In genomic region chr17:78024356-78024723, GRCm38 (mm10) we compare ENCODE assay signal across 17 mouse cellular contexts.
DNase-seq lines count a peak whose midpoint lies in the region; ATAC-seq lines count a peak whose summit lies in the region.
"Had no signal": no experiment of that assay in that cellular context is flagged by ENCODE, and none has a peak within 500 bp of the region (broad histone marks: within the 10 kb centered on the region; RNA-seq: fewer than 3 reads in every experiment).

No protein-coding gene starts in this region.

- 0 out of 2 replicates have a peak overlapping the region, but pooled peaks have one; percentile 12 for H3K27ac ChIP-seq in hindbrain, embryonic 10.5 days
- no peak overlapping the region for H3K27ac ChIP-seq in hindbrain, embryonic 16.5 days (ENCODE audit: low read depth, low read length)
- peak overlapping the region; percentile 72; the same call in 1 of the 2 replicates for H3K27ac ChIP-seq in neural tube, embryonic 11.5 days (ENCODE audit: low read depth, low read length)
- H3K27ac ChIP-seq in hindbrain, embryonic 13.5 days, result peak overlapping the region; percentile 69
- H3K27ac ChIP-seq in neural tube, embryonic 14.5 days (ENCODE audit: low read depth, low read length), result peak overlapping the region; percentile 24
- H3K27ac ChIP-seq: embryonic facial prominence, embryonic 12.5 days; forebrain, embryonic 15.5 days; heart, adult 2 months; intestine, embryonic 15.5 days had no signal

- no peak overlapping the region for H3K4me2 ChIP-seq in hindbrain, embryonic 16.5 days (ENCODE audit: low read length)
- no peak overlapping the region for H3K4me2 ChIP-seq in neural tube, embryonic 11.5 days (ENCODE audit: low read depth)
- H3K4me2 ChIP-seq in hindbrain, embryonic 13.5 days, result no peak overlapping the region
- H3K4me2 ChIP-seq in neural tube, embryonic 14.5 days (ENCODE audit: low read depth, low read length), result no peak overlapping the region
- H3K4me2 ChIP-seq: embryonic facial prominence, embryonic 12.5 days; forebrain, embryonic 15.5 days; heart, embryonic 11.5 days; intestine, embryonic 15.5 days had no signal

- H3K36me3 ChIP-seq in hindbrain, embryonic 10.5 days, result no peaks in the 10 kb centered on the region
- no peaks in the 10 kb centered on the region for H3K36me3 ChIP-seq in hindbrain, embryonic 16.5 days (ENCODE audit: control insufficient read depth, insufficient read depth, low read length)
- no peaks in the 10 kb centered on the region for H3K36me3 ChIP-seq in neural tube, embryonic 11.5 days (ENCODE audit: control insufficient read depth, insufficient read depth, low read length)
- no peaks in the 10 kb centered on the region for H3K36me3 ChIP-seq in hindbrain, embryonic 13.5 days
- no peaks in the 10 kb centered on the region for H3K36me3 ChIP-seq in neural tube, embryonic 14.5 days (ENCODE audit: control insufficient read depth, insufficient read depth, low read length)
- H3K36me3 ChIP-seq: embryonic facial prominence, embryonic 12.5 days; forebrain, embryonic 15.5 days; intestine, embryonic 15.5 days had no signal

- H3K9ac ChIP-seq in hindbrain, embryonic 16.5 days (ENCODE audit: low read depth, low read length), result no peak overlapping the region
- no peak overlapping the region for H3K9ac ChIP-seq in neural tube, embryonic 11.5 days (ENCODE audit: low read length)
- peak overlapping the region; percentile 40; the same call in 1 of the 2 replicates for H3K9ac ChIP-seq in hindbrain, embryonic 13.5 days
- no peak overlapping the region for H3K9ac ChIP-seq in neural tube, embryonic 14.5 days (replicated peaks; ENCODE audit: low read depth, low read length)
- H3K9ac ChIP-seq: embryonic facial prominence, embryonic 12.5 days; forebrain, embryonic 15.5 days; intestine, embryonic 15.5 days had no signal

- H3K4me1 ChIP-seq in hindbrain, embryonic 10.5 days (replicated peaks), result peaks cover 5% of the 10 kb centered on the region; the same call in 1 of the 2 replicates
- peaks cover 2% of the 10 kb centered on the region; the same call in 1 of the 2 replicates for H3K4me1 ChIP-seq in hindbrain, embryonic 16.5 days (ENCODE audit: control insufficient read depth, insufficient read depth, low read depth, low read length)
- peaks cover 11% of the 10 kb centered on the region; the same call in 1 of the 2 replicates for H3K4me1 ChIP-seq in neural tube, embryonic 11.5 days (ENCODE audit: control insufficient read depth, insufficient read depth, low read length)
- H3K4me1 ChIP-seq in hindbrain, embryonic 13.5 days (replicated peaks), result peaks cover 22% of the 10 kb centered on the region
- peaks cover 9% of the 10 kb centered on the region; the same call in 1 of the 2 replicates for H3K4me1 ChIP-seq in neural tube, embryonic 14.5 days (ENCODE audit: control insufficient read depth, insufficient read depth, low read length)
- H3K4me1 ChIP-seq: forebrain, embryonic 15.5 days; intestine, embryonic 15.5 days had no signal

- WGBS in hindbrain, embryonic 10.5 days, result 83% methylated on average over 3 of the region's 3 CpGs
- 58% methylated on average over 3 of the region's 3 CpGs for WGBS in hindbrain, embryonic 16.5 days
- WGBS in neural tube, embryonic 11.5 days, result 57% methylated on average over 3 of the region's 3 CpGs
- 57% methylated on average over 3 of the region's 3 CpGs for WGBS in hindbrain, embryonic 13.5 days
- WGBS in neural tube, embryonic 14.5 days, result 40% methylated on average over 3 of the region's 3 CpGs

- H3K4me3 ChIP-seq in hindbrain, embryonic 10.5 days, result no peak overlapping the region
- H3K4me3 ChIP-seq in hindbrain, embryonic 16.5 days (ENCODE audit: low read length), result no peak overlapping the region
- H3K4me3 ChIP-seq in neural tube, embryonic 11.5 days (ENCODE audit: low read depth, low read length), result no peak overlapping the region
- H3K4me3 ChIP-seq in hindbrain, embryonic 13.5 days, result no peak overlapping the region
- no peak overlapping the region for H3K4me3 ChIP-seq in neural tube, embryonic 14.5 days (ENCODE audit: low read depth, low read length)
- H3K4me3 ChIP-seq: embryonic facial prominence, embryonic 12.5 days; forebrain, embryonic 15.5 days; heart, adult 2 months; intestine, embryonic 15.5 days had no signal

- no peak for DNase-seq in hindbrain, embryonic 10.5 days (ENCODE audit: low spot score)
- no peak for DNase-seq in neural tube, embryonic 11.5 days (ENCODE audit: low spot score)
- DNase-seq in neural tube, embryonic 10.5 days (ENCODE audit: extremely low spot score, low spot score), result no peak
- no peak for DNase-seq in layer of hippocampus, adult 18-20 months (ENCODE audit: low spot score in 2 of 2)
- DNase-seq in adrenal gland, postnatal 10 days, result no peak
- DNase-seq: adrenal gland, postnatal 14 days; cerebellum, adult 11-12 months; cerebellum, adult 9-10 months; cerebellum, postnatal 25 days; heart, adult 2 months had no signal

- ATAC-seq in hindbrain, embryonic 16.5 days, result no peak
- 0 out of 2 replicates have a peak, but pooled peaks have one; percentile 45 for ATAC-seq in neural tube, embryonic 11.5 days (ENCODE audit: insufficient read depth, low FRiP score, low TSS enrichment)
- peak; percentile 33; the same call in 1 of the 2 replicates for ATAC-seq in hindbrain, embryonic 13.5 days (ENCODE audit: low FRiP score)
- peak; percentile 71 for ATAC-seq in neural tube, embryonic 14.5 days (ENCODE audit: low read depth)
- ATAC-seq: forebrain, embryonic 15.5 days; intestine, embryonic 15.5 days had no signal

- 0 out of 2 replicates have a peak, but pooled peaks cover 1% of the 10 kb centered on the region for H3K9me3 ChIP-seq in hindbrain, embryonic 10.5 days
- H3K9me3 ChIP-seq in hindbrain, embryonic 16.5 days (ENCODE audit: control insufficient read depth, low read length), result no peaks in the 10 kb centered on the region
- H3K9me3 ChIP-seq in neural tube, embryonic 11.5 days (ENCODE audit: control insufficient read depth, low read length), result no peaks in the 10 kb centered on the region
- H3K9me3 ChIP-seq in hindbrain, embryonic 13.5 days, result no peaks in the 10 kb centered on the region
- no peaks in the 10 kb centered on the region for H3K9me3 ChIP-seq in neural tube, embryonic 14.5 days (ENCODE audit: control insufficient read depth, low read length)
- H3K9me3 ChIP-seq: embryonic facial prominence, embryonic 12.5 days; forebrain, embryonic 15.5 days; intestine, embryonic 15.5 days had no signal

- H3K27me3 ChIP-seq in hindbrain, embryonic 10.5 days (ENCODE audit: insufficient read depth, poor library complexity, severe bottlenecking), result no peaks in the 10 kb centered on the region
- no peaks in the 10 kb centered on the region for H3K27me3 ChIP-seq in hindbrain, embryonic 16.5 days (replicated peaks; ENCODE audit: control insufficient read depth, insufficient read depth, low read length)
- no peaks in the 10 kb centered on the region for H3K27me3 ChIP-seq in neural tube, embryonic 11.5 days (ENCODE audit: control insufficient read depth, insufficient read depth, low read length)
- H3K27me3 ChIP-seq in hindbrain, embryonic 13.5 days, result no peaks in the 10 kb centered on the region
- H3K27me3 ChIP-seq in neural tube, embryonic 14.5 days (ENCODE audit: control insufficient read depth, insufficient read depth, low read length), result no peaks in the 10 kb centered on the region
- H3K27me3 ChIP-seq: embryonic facial prominence, embryonic 12.5 days; forebrain, embryonic 15.5 days; intestine, embryonic 15.5 days had no signal
